11 mouse cellular contexts compared by ENCODE assay signal in the genomic region with DNA sequence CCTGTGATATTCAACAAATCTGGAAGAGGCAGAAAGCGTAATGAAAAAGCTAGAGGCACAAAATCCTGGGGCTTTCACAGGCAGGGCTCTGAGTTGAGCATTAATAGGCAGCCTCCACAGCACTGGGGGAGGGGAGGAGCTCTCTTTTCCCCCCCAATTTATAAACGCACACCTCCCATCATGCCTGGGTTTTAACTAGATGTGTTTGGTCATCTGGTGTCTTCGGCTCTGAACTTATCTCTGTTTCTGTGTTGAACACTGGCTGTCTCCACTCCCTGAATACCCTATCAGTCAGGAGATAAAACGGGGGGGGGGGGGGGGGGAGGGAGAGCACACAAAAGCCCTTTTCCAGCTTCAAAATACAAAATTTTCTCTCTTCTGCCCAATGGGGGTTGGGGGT. TPM values are rescaled to one million over a fixed set of nuclear protein-coding genes. Genes with fewer than 3 reads are reported as not detected.
A peak's percentile ranks its signal among the peaks of the same experiment; 100 is the strongest.
DNase-seq lines count a peak whose midpoint lies in the region; ATAC-seq and TF ChIP-seq lines count a peak whose summit lies in the region.
"Had no signal": no experiment of that assay in that cellular context is flagged by ENCODE, and none has a peak within 500 bp of the region (broad histone marks: within the 10 kb centered on the region; RNA-seq: fewer than 3 reads in every experiment).

No protein-coding gene starts in this region.

- H3K9me3 ChIP-seq in hindbrain, embryonic 12.5 days (replicated peaks), result no peaks in the 10 kb centered on the region
- H3K9me3 ChIP-seq in midbrain, embryonic 10.5 days (replicated peaks), result no peaks in the 10 kb centered on the region
- H3K9me3 ChIP-seq: limb, embryonic 12.5 days; megakaryocyte, embryonic 14.5 days had no signal

- H3K27ac ChIP-seq in testis, adult 2 months (ENCODE audit: control insufficient read depth, insufficient read depth, low read depth, low read length), result 0 out of 2 replicates have a peak overlapping the region, but pooled peaks have one; percentile 40
- peak overlapping the region; percentile 95 for H3K27ac ChIP-seq in hindbrain, embryonic 12.5 days
- peak overlapping the region; percentile 87 for H3K27ac ChIP-seq in midbrain, embryonic 10.5 days (replicated peaks)
- H3K27ac ChIP-seq: limb, embryonic 12.5 days had no signal

- DNase-seq in testis, postnatal 14 days (ENCODE audit: low spot score), result no peak
- DNase-seq in midbrain, embryonic 10.5 days (ENCODE audit: low spot score), result peak; percentile 74
- no peak for DNase-seq in left cerebral cortex, postnatal 36 days (ENCODE audit: low spot score in 2 of 2)
- no peak for DNase-seq in gastrocnemius, adult 8-10 months (ENCODE audit: low spot score in 2 of 2)
- no peak for DNase-seq in gastrocnemius, postnatal 4 days (ENCODE audit: low spot score in 2 of 2)
- DNase-seq: kidney, postnatal 36 days; right cerebral cortex, adult 18-20 months had no signal

- 0 out of 2 replicates have a peak overlapping the region, but pooled peaks have one; percentile 8 for H3K9ac ChIP-seq in hindbrain, embryonic 12.5 days
- H3K9ac ChIP-seq: limb, embryonic 12.5 days had no signal

- peak; percentile 63 for ATAC-seq in hindbrain, embryonic 12.5 days (ENCODE audit: low FRiP score)

- no peaks in the 10 kb centered on the region for H3K27me3 ChIP-seq in testis, adult 2 months (ENCODE audit: control insufficient read depth, insufficient read depth, low read length)
- no peaks in the 10 kb centered on the region for H3K27me3 ChIP-seq in hindbrain, embryonic 12.5 days
- H3K27me3 ChIP-seq in midbrain, embryonic 10.5 days (ENCODE audit: low read depth, poor library complexity, severe bottlenecking), result no peaks in the 10 kb centered on the region
- H3K27me3 ChIP-seq: limb, embryonic 12.5 days; megakaryocyte, embryonic 14.5 days had no signal

- no peak for TF ChIP-seq POLR2A in testis, adult 2 months (IDR thresholded peaks at IDR 0.05; ENCODE audit: control insufficient read depth, low read depth, low read length)

- intact Hi-C loops in left cerebral cortex, postnatal 36 days (cut with DNase I), result loop anchor here (5.0 kb wide), 1 partner anchor 45 kb away; the partner anchor contains the start of gene Srgap3

- H3K4me2 ChIP-seq in hindbrain, embryonic 12.5 days (replicated peaks), result peak overlapping the region; percentile 32
- H3K4me2 ChIP-seq: limb, embryonic 12.5 days had no signal

- WGBS in hindbrain, embryonic 12.5 days, result 8% methylated on average over 4 of the region's 4 CpGs
- 11% methylated on average over 4 of the region's 4 CpGs for WGBS in midbrain, embryonic 10.5 days

- H3K4me3 ChIP-seq in testis, adult 2 months (ENCODE audit: control insufficient read depth, low read depth, low read length), result no peak overlapping the region
- no peak overlapping the region for H3K4me3 ChIP-seq in hindbrain, embryonic 12.5 days
- H3K4me3 ChIP-seq in midbrain, embryonic 10.5 days, result peak overlapping the region; percentile 41
- H3K4me3 ChIP-seq: limb, embryonic 12.5 days; megakaryocyte, embryonic 14.5 days had no signal

- TF ChIP-seq CTCF in testis, adult 2 months (IDR thresholded peaks at IDR 0.05; ENCODE audit: control insufficient read depth, insufficient read depth, insufficient replicate concordance, low read depth, low read length), result no peak

- H3K4me1 ChIP-seq in testis, adult 2 months (ENCODE audit: control insufficient read depth, insufficient read depth, low read length), result peaks cover 2% of the 10 kb centered on the region; the same call in 1 of the 2 replicates
- peaks cover 65% of the 10 kb centered on the region for H3K4me1 ChIP-seq in hindbrain, embryonic 12.5 days
- H3K4me1 ChIP-seq in midbrain, embryonic 10.5 days, result peaks cover 76% of the 10 kb centered on the region

- no peaks in the 10 kb centered on the region for H3K36me3 ChIP-seq in testis, adult 2 months (ENCODE audit: control insufficient read depth, insufficient read depth, low read length)
- H3K36me3 ChIP-seq in hindbrain, embryonic 12.5 days, result peaks cover 5% of the 10 kb centered on the region
- peaks cover 31% of the 10 kb centered on the region for H3K36me3 ChIP-seq in midbrain, embryonic 10.5 days
- H3K36me3 ChIP-seq: limb, embryonic 12.5 days had no signal

RNA-seq across cellular contexts. Expression of gene Srgap3, which starts 44.3 kb away (rescaled TPM):
- 5.3 and 7.1 TPM in 2 replicates for polyA plus RNA-seq in testis, adult 2 months (2012; rRNA removed)
- polyA plus RNA-seq in hindbrain, embryonic 12.5 days (2016; fragmentation: Nextera tagmentation; extraction: Ambion mirVana), result 44.8 and 48.9 TPM in 2 replicates
- 30.9 and 44.7 TPM in 2 replicates for polyA plus RNA-seq in midbrain, embryonic 10.5 days (2016; fragmentation: Nextera tagmentation; extraction: Ambion mirVana)
- 100 to 1,000 TPM; 191 to 230 TPM for total RNA-seq in left cerebral cortex, postnatal 36 days (2021)
- under 1 TPM; 0.27 to 0.67 (median 0.48) TPM for total RNA-seq in gastrocnemius, adult 8-10 months (2022)
- total RNA-seq in gastrocnemius, postnatal 4 days (2021), result 10 to 100 TPM; 15.6 to 20.3 TPM

Comparison
In these comparisons a context has a peak if more than half of its experiments do, and no peak if none do; other contexts are left out.
1. RNA of gene Srgap3, which starts 44.3 kb away (total RNA-seq): 191 to 230 TPM in left cerebral cortex, postnatal 36 days and 15.6 to 20.3 TPM in gastrocnemius, postnatal 4 days; 0.27 to 0.67 TPM in gastrocnemius, adult 8-10 months; every median in the first group is over 4 times any median in the second.
2. H3K27ac ChIP-seq: peak in every context shown above with its lines; median percentile 95 in hindbrain, embryonic 12.5 days; 87 in midbrain, embryonic 10.5 days; 40 in testis, adult 2 months.